Mouse (Mus musculus): ENCODE measurements around the gene Dnaic1.

DNA sequence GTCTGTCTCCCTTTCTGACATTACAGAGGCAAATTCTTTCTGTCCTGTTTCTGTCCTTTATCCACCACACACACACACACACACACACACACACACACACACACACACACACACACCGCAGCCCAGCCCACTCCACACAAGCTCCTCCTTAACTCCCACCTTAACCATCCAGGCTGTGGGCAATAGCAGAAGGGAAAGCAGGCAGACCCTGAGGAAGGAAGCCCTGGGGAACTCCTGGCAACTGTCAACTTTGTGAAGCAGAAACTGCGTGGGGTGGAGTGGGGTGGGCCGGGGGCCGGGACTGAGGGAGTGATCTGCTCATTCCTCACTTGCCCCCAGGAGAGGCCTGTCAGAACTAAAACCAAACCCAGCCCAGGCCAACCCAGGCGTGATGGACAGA, 101.9 kb downstream of the Dnaic1 start:
- TF ChIP-seq CTCF (IDR thresholded peaks at IDR 0.05) (no peak), EP300 (IDR thresholded peaks at IDR 0.05) (no peak)
